Mouse (Mus musculus): ENCODE measurements at regions not wholly inside any gene's neighbourhood (a gene's known extent, or its start where the extent isn't known, plus 50 kb on each side); places are given as distances from the start of the nearest gene placed in this dataset.

- TF ChIP-seq CTCF (IDR thresholded peaks at IDR 0.05) = no peak
- TF ChIP-seq EP300 (IDR thresholded peaks at IDR 0.05) = no peak
- no peak overlapping the region for H3K27ac ChIP-seq (ENCODE audit: low read length)
- WGBS = 69% methylated on average over 9 of the region's 9 CpGs
Observed at GRCm38 (mm10) chr3:21991681-21992152, 84.7 kb upstream of the Tbl1xr1 start.

GRCm38 (mm10) chr3:21992203-21992602 is 84.2 kb upstream of the Tbl1xr1 start:
- Histone ChIP-seq H3K4me3 (ENCODE audit: low read depth, low read length) (no peak overlapping the region), H3K9ac (replicated peaks; ENCODE audit: low read depth) (no peak overlapping the region), H3K4me1 (ENCODE audit: insufficient read depth, low read depth, low read length) (no peaks in the 10 kb centered on the region; the same call in 1 of the 2 replicates), H3K4me2 (replicated peaks; ENCODE audit: low read depth, low read length) (no peak overlapping the region), H3K27me3 (replicated peaks; ENCODE audit: insufficient read depth, low read length) (no peaks in the 10 kb centered on the region), H3K27ac (ENCODE audit: low read length) (no peak overlapping the region), H3K36me3 (ENCODE audit: insufficient read depth, low read length) (no peaks in the 10 kb centered on the region), H3K9me3 (ENCODE audit: low read length) (no peaks in the 10 kb centered on the region)
- WGBS = 88% methylated on average over 5 of the region's 5 CpGs
- no peak for TF ChIP-seq CTCF (IDR thresholded peaks at IDR 0.05)
- TF ChIP-seq EP300 (IDR thresholded peaks at IDR 0.05) = no peak
- ATAC-seq = no peak
- no peak for DNase-seq (ENCODE audit: low spot score)

More at GRCm38 (mm10) chr3:21991681-21992152, 84.7 kb upstream of the Tbl1xr1 start:
- no peak overlapping the region for H3K4me2 ChIP-seq (replicated peaks; ENCODE audit: low read depth, low read length)
- H3K36me3 ChIP-seq (ENCODE audit: insufficient read depth, low read length) = no peaks in the 10 kb centered on the region
- H3K4me1 ChIP-seq (ENCODE audit: insufficient read depth, low read depth, low read length) = no peaks in the 10 kb centered on the region; the same call in 1 of the 2 replicates
- H3K9ac ChIP-seq (replicated peaks; ENCODE audit: low read depth) = no peak overlapping the region
- DNase-seq (ENCODE audit: low spot score) = peak; percentile 9
- no peaks in the 10 kb centered on the region for H3K9me3 ChIP-seq (ENCODE audit: low read length)
- H3K4me3 ChIP-seq (ENCODE audit: low read depth, low read length) = no peak overlapping the region
- no peaks in the 10 kb centered on the region for H3K27me3 ChIP-seq (replicated peaks; ENCODE audit: insufficient read depth, low read length)
- 0 out of 2 replicates have a peak, but pooled peaks have one; percentile 17 for ATAC-seq

GRCm38 (mm10) chr3:21993961-21994360 is 82.5 kb upstream of the Tbl1xr1 start:
- DNase-seq (ENCODE audit: low spot score) = no peak
- Histone ChIP-seq H3K36me3 (ENCODE audit: insufficient read depth, low read length) (no peaks in the 10 kb centered on the region), H3K4me1 (ENCODE audit: insufficient read depth, low read depth, low read length) (no peaks in the 10 kb centered on the region; the same call in 1 of the 2 replicates), H3K27ac (ENCODE audit: low read length) (no peak overlapping the region), H3K9ac (replicated peaks; ENCODE audit: low read depth) (no peak overlapping the region), H3K4me2 (replicated peaks; ENCODE audit: low read depth, low read length) (no peak overlapping the region), H3K9me3 (ENCODE audit: low read length) (no peaks in the 10 kb centered on the region), H3K4me3 (ENCODE audit: low read depth, low read length) (no peak overlapping the region), H3K27me3 (replicated peaks; ENCODE audit: insufficient read depth, low read length) (no peaks in the 10 kb centered on the region)
- WGBS = 87% methylated on average over 2 of the region's 2 CpGs
- no peak for TF ChIP-seq CTCF (IDR thresholded peaks at IDR 0.05)
- TF ChIP-seq EP300 (IDR thresholded peaks at IDR 0.05) = no peak
- ATAC-seq = no peak

GRCm38 (mm10) chr3:21995566-21996391 is 80.7 kb upstream of the Tbl1xr1 start:
- ATAC-seq = no peak
- 42% methylated on average over 8 of the region's 8 CpGs for WGBS
- no peaks in the 10 kb centered on the region for H3K27me3 ChIP-seq (replicated peaks; ENCODE audit: insufficient read depth, low read length)
- H3K4me3 ChIP-seq (ENCODE audit: low read depth, low read length) = no peak overlapping the region
- H3K27ac ChIP-seq (ENCODE audit: low read length) = no peak overlapping the region
- TF ChIP-seq CTCF (IDR thresholded peaks at IDR 0.05) (no peak), EP300 (IDR thresholded peaks at IDR 0.05) (peak; percentile 55; the same call in 1 of the 2 replicates)
- no peak overlapping the region for H3K4me2 ChIP-seq (replicated peaks; ENCODE audit: low read depth, low read length)
- H3K36me3 ChIP-seq (ENCODE audit: insufficient read depth, low read length) = no peaks in the 10 kb centered on the region
- H3K9me3 ChIP-seq (ENCODE audit: low read length) = no peaks in the 10 kb centered on the region
- DNase-seq (ENCODE audit: low spot score) = peak; percentile 17
- no peak overlapping the region for H3K9ac ChIP-seq (replicated peaks; ENCODE audit: low read depth)
- no peaks in the 10 kb centered on the region; the same call in 1 of the 2 replicates for H3K4me1 ChIP-seq (ENCODE audit: insufficient read depth, low read depth, low read length)

GRCm38 (mm10) chr3:21997387-21997786 is 79.1 kb upstream of the Tbl1xr1 start:
- ATAC-seq (no peak), DNase-seq (ENCODE audit: low spot score) (no peak)
- TF ChIP-seq CTCF (IDR thresholded peaks at IDR 0.05) (no peak), EP300 (IDR thresholded peaks at IDR 0.05) (no peak)
- Histone ChIP-seq H3K9me3 (ENCODE audit: low read length) (no peaks in the 10 kb centered on the region), H3K9ac (replicated peaks; ENCODE audit: low read depth) (no peak overlapping the region), H3K36me3 (ENCODE audit: insufficient read depth, low read length) (no peaks in the 10 kb centered on the region), H3K4me2 (replicated peaks; ENCODE audit: low read depth, low read length) (no peak overlapping the region), H3K27me3 (replicated peaks; ENCODE audit: insufficient read depth, low read length) (no peaks in the 10 kb centered on the region), H3K27ac (ENCODE audit: low read length) (no peak overlapping the region), H3K4me1 (ENCODE audit: insufficient read depth, low read depth, low read length) (no peaks in the 10 kb centered on the region; the same call in 1 of the 2 replicates), H3K4me3 (ENCODE audit: low read depth, low read length) (no peak overlapping the region)
- 64% methylated on average over 3 of the region's 3 CpGs for WGBS

- no peaks in the 10 kb centered on the region for H3K9me3 ChIP-seq (ENCODE audit: low read length)
- H3K4me1 ChIP-seq (ENCODE audit: insufficient read depth, low read depth, low read length) = peaks cover 6% of the 10 kb centered on the region; the same call in 1 of the 2 replicates
- no peaks in the 10 kb centered on the region for H3K27me3 ChIP-seq (replicated peaks; ENCODE audit: insufficient read depth, low read length)
- H3K9ac ChIP-seq (replicated peaks; ENCODE audit: low read depth) = no peak overlapping the region
- ATAC-seq (peak; percentile 72), DNase-seq (ENCODE audit: low spot score) (peak; percentile 55)
- H3K4me3 ChIP-seq (ENCODE audit: low read depth, low read length) = no peak overlapping the region
- peak overlapping the region; percentile 38; the same call in 1 of the 2 replicates for H3K27ac ChIP-seq (ENCODE audit: low read length)
- H3K4me2 ChIP-seq (replicated peaks; ENCODE audit: low read depth, low read length) = no peak overlapping the region
- 68% methylated on average over 9 of the region's 9 CpGs for WGBS
- H3K36me3 ChIP-seq (ENCODE audit: insufficient read depth, low read length) = no peaks in the 10 kb centered on the region
- TF ChIP-seq CTCF (IDR thresholded peaks at IDR 0.05) = no peak
- peak; percentile 35; the same call in 1 of the 2 replicates for TF ChIP-seq EP300 (IDR thresholded peaks at IDR 0.05)
Observed at GRCm38 (mm10) chr3:22005456-22005855, 71.0 kb upstream of the Tbl1xr1 start.
